Mouse (Mus musculus): ENCODE data around the gene Uhrf1. TPM values are rescaled to one million over a fixed set of nuclear protein-coding genes. Genes with fewer than 3 reads are reported as not detected.

The Uhrf1 gene
- total and polyA plus RNA-seq, 3 experiments = 2.7 to 3.5 (median 3.1) TPM

- DNase-seq = no peak
Measured at GRCm38 (mm10) chr17:56300186-56300585, 2.9 kb upstream of the Uhrf1 start, which contains the start of gene Arrdc5. Arrdc5 (minus strand) TSS chr17:56300286.

- peak; percentile 53 for DNase-seq
Measured at GRCm38 (mm10) chr17:56302363-56302996, 641 bp upstream of the Uhrf1 start.

- DNase-seq = peak; percentile 97
Measured at GRCm38 (mm10) chr17:56303847-56304586, 896 bp downstream of the Uhrf1 start.

DNA sequence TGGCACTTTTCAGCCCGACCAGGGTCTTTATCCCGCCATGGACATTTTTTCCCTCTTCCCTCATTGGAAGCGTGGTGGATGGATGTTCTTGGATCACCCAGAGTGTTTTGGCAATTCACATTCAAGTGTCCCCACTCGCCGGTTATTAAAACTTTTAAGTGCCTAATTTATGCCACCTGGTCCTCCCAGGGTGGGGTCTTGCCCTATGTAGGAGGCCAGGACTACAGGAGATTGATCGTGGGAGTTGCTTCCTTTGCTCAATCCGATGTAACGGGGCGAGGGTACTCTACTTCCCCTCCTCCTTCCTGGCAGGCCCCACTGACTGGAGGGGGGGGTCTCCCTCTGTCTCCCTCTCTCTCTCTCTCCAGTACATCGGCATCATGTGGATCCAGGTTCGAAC, 1.6 kb downstream of the Uhrf1 start:
- DNase-seq = no peak

DNA sequence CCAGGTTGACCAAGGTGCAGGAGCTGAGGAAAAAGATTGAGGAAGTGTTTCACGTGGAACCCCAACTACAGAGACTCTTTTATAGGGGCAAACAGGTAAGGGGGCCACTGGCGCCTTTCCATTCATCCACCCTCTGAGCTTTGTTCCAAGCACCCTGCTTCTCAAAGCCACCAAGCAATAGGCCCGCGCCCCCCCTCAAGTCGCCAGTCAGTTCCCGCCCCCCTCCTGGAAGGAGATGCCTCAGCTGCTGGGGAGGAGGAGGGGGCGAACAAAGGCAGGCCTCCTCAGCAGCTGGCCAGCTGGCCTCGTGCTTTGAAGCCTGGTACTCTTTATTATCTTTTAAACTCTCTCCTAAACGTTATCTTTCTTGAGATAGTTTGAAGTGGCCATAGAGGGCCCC, 2.0 kb downstream of the Uhrf1 start:
- no peak for DNase-seq

- no peak for DNase-seq
Measured at GRCm38 (mm10) chr17:56305826-56306225, 2.7 kb downstream of the Uhrf1 start.

DNA sequence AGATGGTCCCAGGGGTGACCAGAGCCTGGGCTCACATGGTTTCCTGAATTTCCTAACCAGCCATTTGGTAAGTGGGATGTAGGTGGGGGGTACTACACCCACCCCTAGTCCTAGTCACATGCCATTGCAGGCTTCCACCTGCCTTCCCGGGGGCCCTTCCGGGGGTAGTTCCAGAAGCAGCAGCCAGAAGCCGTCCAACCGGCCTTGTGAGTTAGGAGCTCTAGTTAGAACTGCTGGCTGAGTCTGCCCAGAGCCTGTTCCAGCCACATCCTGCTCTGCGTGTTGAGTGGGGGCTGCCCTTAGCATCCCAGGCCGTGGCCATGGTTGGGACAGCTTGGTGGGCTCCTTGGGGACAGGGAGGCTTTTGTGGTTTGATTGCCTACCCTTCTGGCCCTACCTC, 5.0 kb downstream of the Uhrf1 start:
- DNase-seq = no peak

DNA sequence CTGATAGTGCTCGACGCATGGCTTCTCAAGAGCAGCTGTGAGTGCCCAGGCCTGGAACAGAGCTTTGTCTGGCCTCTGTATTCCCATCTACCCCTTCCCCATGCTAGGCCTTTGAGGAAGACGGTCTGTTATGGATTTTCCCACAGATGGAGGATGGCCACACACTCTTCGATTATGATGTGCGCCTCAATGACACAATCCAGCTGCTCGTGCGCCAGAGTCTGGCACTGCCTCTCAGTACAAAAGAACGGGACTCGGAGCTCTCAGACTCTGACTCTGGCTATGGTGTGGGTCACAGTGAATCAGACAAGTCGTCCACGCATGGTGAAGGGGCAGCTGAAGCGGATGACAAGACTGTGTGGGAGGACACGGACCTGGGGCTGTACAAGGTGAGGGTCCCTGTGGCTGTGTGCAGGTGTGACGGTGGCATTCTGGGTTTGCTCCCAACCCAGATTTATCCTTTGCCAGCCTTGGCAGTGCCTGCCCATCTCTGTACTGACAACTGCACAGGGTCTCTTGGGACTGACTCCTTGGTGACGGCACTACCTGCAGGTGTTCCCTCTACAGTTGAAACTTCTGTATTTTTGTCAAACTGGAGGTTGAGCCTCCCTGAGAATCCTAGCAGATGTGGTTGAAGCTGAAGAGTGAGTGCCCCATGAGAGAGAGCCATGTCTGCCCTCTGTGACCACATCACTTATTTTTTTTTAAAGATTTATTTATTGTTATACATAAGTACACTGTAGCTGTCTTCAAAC, 6.2 kb downstream of the Uhrf1 start:
- DNase-seq = no peak

- no peak for DNase-seq
Measured at GRCm38 (mm10) chr17:56324419-56324818, 21.3 kb downstream of the Uhrf1 start.

GRCm38 (mm10) chr17:56325450-56326152, 22.5 kb downstream of the Uhrf1 start, which contains the start of gene Kdm4b:
Kdm4b (plus strand) TSS chr17:56326062.
- peak; percentile 100 for DNase-seq

DNA sequence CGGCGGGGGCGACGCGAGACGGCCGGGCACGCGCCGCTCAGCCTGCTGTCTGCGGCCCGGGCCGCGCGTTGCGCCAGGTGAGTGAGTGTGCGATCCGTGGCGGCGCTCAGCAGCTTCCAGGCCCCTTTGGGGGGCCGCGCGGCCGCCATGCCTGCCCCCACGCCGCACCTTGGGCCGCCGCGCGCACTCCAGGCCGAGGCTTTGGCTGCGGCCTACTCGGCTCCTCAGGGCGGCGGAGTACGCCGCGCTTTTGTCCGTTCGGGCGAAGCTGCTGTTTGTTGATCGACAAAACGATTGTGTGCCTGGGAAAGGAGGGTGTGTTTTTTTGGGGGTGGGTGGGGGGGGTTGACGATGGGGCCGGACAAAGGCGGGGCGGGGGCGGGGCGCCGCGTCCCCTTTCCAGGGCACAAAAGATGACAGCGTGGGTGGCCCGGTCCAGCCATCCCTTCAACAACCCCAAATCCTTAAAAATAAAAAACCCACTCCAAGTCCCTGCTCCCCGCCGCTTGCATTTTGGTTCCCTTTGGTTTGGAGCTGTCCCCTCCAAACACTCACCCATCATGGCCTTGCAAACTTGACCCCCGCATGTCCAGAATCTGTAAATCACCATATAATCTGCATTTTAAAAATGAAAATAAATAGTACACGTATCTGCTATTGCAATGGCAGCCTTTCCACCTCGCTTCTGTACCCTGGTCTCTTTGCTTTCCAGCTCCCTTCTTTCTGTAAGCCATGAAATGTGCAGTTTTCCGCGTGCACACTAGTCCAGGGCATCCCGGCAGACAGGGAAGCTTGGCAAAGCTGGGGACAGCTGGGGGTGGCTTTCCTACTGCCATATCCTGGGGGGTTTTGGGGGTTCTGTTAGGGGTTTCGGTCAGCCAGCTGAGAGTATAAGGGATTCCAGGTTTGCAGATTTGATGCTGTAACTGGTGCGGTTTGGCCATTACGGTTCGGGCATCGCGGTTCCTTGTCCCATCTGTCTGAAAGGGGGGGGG, 23.3 kb downstream of the Uhrf1 start:
- DNase-seq = no peak

DNA sequence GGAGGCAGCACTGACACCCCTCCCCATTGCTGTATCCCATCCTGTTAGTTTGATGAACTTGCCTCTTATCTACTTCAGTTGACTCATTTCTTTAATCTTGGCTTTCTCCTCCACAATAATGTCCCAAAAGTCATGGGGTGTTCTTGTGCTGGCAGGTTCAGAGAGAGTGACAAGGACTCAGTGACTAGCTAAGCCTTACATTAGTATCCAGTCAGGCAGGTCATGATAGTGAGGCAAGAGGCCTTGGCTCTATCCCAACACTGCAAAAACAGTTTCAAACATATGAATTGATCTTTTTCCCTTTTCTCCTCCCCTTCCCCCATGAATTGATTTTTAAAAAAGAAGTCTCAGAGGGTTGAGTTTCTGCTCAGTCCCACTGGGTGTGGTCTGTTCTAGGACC, 26.1 kb downstream of the Uhrf1 start:
- DNase-seq = peak; percentile 66

DNA sequence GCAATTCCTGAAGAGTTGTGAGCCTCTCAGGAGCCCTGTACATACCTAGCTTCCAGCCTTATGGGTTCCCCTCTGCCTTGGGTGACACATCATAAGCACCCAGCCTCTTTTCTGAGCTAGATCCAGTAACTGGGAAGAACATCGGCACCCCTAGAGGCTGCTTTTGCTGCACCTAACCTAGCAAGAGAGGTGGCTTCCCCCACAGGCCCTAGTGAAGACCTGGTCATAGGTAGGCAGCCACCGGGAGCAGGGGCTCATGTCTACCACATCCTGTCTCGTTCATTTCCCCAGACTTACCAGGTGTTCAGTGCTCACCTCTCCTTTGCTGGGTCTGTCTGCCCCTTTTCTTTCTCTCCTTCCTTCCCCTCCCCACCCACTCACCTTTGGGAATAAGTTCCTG, 27.2 kb downstream of the Uhrf1 start:
- DNase-seq = no peak

DNA sequence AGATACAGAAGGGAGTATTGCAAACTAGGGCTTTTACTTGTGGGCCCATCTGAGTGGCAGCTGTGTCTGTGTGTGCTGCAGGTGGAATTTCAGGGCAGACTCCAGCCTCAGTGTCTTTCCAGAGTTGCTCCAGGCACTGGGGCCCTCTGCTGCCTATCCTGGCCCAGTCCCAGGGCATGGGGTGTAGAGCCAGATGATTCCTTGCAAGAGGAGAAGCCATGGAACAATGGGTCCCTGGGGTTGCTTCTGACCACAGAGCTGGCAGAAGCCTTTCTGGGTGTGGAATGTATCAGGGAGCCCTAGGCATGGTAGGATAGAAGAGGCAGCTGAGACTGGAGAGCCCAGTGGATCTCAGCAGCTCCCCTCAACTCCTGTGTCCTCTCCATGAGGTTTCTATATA, 28.1 kb downstream of the Uhrf1 start:
- DNase-seq = peak; percentile 40

DNA sequence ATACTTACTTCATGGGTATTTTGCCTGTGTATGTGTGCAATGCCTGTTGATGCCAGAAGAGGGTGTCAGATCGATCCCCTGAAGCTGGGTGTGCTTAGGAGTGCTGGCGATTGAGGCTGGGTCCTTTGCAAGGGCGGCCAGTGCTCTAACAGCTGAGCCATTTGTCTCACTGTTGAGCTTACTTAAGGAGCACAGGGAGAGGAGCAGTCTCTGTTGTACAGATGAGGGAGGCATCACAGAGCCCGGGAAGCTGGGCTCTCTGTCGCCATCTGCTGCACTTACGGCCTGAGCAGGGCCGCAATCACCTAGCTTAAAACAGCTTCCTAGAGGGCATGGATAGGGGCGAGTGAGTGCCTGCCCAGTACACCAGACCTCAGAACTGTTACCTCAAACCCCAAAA, 29.9 kb downstream of the Uhrf1 start:
- no peak for DNase-seq

GRCm38 (mm10) chr17:56337190-56337589, 34.1 kb downstream of the Uhrf1 start:
- peak; percentile 66 for DNase-seq

DNA sequence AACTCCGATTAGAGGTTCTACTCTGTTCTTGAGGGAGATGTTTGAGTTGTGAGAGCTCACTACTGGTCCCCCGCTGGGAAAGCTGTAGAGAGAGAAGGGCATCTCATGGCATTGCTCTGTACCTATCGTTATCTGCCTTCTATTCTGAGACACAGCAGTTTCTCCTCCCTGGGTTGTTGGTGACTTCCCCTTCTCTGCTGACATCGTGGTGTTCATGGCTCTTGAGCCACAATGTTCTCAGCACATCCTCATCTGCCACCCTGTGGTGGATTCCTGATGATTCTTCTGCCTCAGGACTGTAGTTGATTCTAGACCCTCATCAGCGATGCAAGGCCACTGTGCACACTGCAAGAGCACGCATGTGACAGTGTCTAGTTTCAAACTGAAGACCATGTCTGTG, 34.7 kb downstream of the Uhrf1 start:
- no peak for DNase-seq

GRCm38 (mm10) chr17:56338909-56339308, 35.8 kb downstream of the Uhrf1 start:
- no peak for DNase-seq

GRCm38 (mm10) chr17:56340717-56341116, 37.6 kb downstream of the Uhrf1 start:
- DNase-seq = no peak

- no peak for DNase-seq
Measured at GRCm38 (mm10) chr17:56343466-56343865, 40.3 kb downstream of the Uhrf1 start.

DNA sequence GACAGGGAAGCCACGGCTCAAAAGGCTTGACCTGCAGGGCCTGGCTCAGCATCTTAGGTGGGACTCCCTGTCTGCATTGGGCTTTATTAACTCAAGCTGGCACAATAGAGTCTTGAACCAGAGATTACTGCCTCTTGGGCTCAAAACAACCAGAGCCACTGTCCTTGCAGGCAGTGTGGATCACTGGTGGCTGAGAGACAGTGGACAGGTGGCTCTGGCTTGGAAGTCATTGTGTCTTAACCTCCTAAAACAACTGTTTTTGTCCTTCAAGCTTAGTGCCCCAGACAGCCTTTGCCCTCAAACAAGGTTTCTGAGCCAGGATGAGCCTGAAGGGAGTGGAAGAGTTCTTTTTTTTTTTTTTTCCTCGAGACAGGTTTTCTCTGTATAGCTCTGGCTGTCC, 42.2 kb downstream of the Uhrf1 start:
- DNase-seq = no peak

Data from adrenal gland, adult 2 months (tissue).